Mouse (Mus musculus) liver, adult 2 months (tissue): ENCODE measurements around the gene C87436. TPM values are rescaled to one million over a fixed set of nuclear protein-coding genes. Genes with fewer than 3 reads are reported as not detected.
A peak's percentile ranks its signal among the peaks of the same experiment; 100 is the strongest.

ENCODE experiments used
- DNase-seq: peaks from one replicate; pipeline ENCODE4 v3.0.0-alpha.2; 2011; ENCODE audit warnings: low read depth, low spot score; ENCODE audit errors: extremely low read depth
- H3K27ac ChIP-seq: fragments of 200-500 bp; replicated peaks from 2 replicates; pipeline ENCODE4 v1.5.1; 2012; ENCODE audit warnings: low read depth, mild to moderate bottlenecking, control low read depth, inconsistent platforms, low read length; ENCODE audit not compliant: insufficient read depth
- H3K27me3 ChIP-seq: fragments of 200-500 bp; 2 replicates; pipeline ENCODE4 v1.6.1; 2012; ENCODE audit warnings: mild to moderate bottlenecking, moderate library complexity, low read length, inconsistent platforms; ENCODE audit not compliant: control insufficient read depth, insufficient read depth
- H3K36me3 ChIP-seq: fragments of 200-500 bp; 2 replicates; pipeline ENCODE4 v1.6.1; 2012; ENCODE audit warnings: low read length, inconsistent platforms; ENCODE audit not compliant: control insufficient read depth, insufficient read depth
- H3K4me1 ChIP-seq: fragments of 200-500 bp; 2 replicates; pipeline ENCODE4 v1.6.1; 2011; ENCODE audit warnings: low read length; ENCODE audit not compliant: control insufficient read depth, insufficient read depth
- H3K4me3 ChIP-seq: fragments of 200-500 bp; 2 replicates; pipeline ENCODE4 v1.5.1; 2011; ENCODE audit warnings: low read depth, mild to moderate bottlenecking, control low read depth, low read length, moderate library complexity; ENCODE audit not compliant: insufficient read depth
- H3K79me2 ChIP-seq: fragments of 200-500 bp; 2 replicates; pipeline ENCODE4 v1.6.1; 2012; ENCODE audit warnings: inconsistent platforms, mild to moderate bottlenecking, low read length, moderate library complexity; ENCODE audit not compliant: control insufficient read depth, insufficient read depth
- H3K9ac ChIP-seq: fragments of 200-500 bp; 2 replicates; pipeline ENCODE4 v1.6.1; 2012; ENCODE audit warnings: low read depth, mild to moderate bottlenecking, control low read depth, inconsistent platforms, low read length
- CTCF ChIP-seq: fragments of 200-500 bp; IDR thresholded peaks from 2 replicates; pipeline ENCODE4 v1.5.1; 2011; ENCODE audit warnings: low read depth, low read length, control low read depth
- POLR2A ChIP-seq: fragments of 200-500 bp; IDR thresholded peaks from 2 replicates; pipeline ENCODE4 v1.6.1; 2011; ENCODE audit warnings: low read length, control low read depth; ENCODE audit not compliant: insufficient read depth; ENCODE audit errors: extremely low read depth
- WGBS: fragments of 180-500 bp; shearing (Covaris S2); methylation state at CpG from one replicate; pipeline ENCODE4 v1.1.7; 2018; 5-methylcytosine and 5-hydroxymethylcytosine counted together
- polyA plus RNA-seq: library from polyadenylated mRNA; depleted of rRNA; stranded (reverse); fragments of >200 nt; gene quantifications from 2 replicates; pipeline ENCODE4 v1.2.3, GENCODE M21; 2012
- total RNA-seq: library from RNA; depleted of rRNA; stranded (reverse); fragments of >200 nt; gene quantifications from 2 replicates; pipeline ENCODE4 v1.2.3, GENCODE M21; 2014

The C87436 gene
- total and polyA plus RNA-seq, 2 experiments = 7.6 to 10.1 TPM

DNA sequence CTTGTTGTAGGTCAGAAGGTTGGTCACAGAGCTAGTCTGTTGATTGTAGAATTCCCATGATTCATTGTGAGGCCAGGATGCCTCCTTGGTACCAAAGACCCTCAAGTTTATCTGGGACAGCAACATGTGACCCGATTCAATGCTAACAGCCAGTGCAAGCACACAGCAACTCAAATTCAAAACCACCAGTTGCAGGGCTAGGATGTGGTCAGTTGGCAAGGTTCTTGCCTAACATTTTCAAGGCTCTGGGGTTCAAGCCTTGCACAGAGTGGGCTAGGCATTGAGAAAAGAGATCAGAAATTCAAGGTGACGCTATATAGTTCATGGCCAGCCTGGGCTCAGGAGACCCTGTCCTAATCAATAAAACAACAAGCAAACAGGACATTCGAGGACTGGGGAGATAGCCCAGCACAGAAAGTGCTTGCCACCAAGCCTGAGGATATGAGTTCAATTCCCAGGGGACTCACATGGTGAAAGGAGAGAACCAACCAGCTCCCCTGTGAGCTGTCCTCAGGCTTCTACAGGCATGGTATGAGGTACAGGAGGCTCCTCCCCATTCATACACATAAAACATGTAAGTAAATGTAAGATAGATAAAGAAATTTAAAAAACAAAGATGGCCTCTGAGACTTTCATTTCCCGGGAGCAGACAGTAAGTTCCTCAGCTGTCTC, 71.2 kb downstream of the C87436 start:
- Histone ChIP-seq H3K4me3 (no peak overlapping the region), H3K4me1 (peaks cover 4% of the 10 kb centered on the region; the same call in 1 of the 2 replicates), H3K27me3 (no peaks in the 10 kb centered on the region), H3K36me3 (no peaks in the 10 kb centered on the region), H3K27ac (no peak overlapping the region), H3K79me2 (no peaks in the 10 kb centered on the region), H3K9ac (no peak overlapping the region)
- DNase-seq = no peak
- WGBS = 73% methylated on average over 4 of the region's 4 CpGs
- no peak for TF ChIP-seq CTCF
- TF ChIP-seq POLR2A = no peak

DNA sequence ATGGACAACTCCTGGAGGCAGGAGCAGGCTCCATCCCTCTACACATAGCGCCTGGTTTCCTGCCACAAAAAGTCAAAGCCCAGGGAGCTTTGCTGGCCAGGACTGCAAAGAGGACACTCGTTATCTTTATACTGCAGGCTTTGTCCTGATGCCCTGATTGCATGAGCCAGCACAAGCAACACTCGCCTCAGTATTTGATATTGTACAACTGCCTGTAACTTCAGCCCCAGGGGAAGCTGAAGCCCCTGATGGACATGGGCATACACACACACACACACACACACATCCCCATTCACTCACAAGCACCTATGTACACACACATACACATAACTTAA, 71.7 kb downstream of the C87436 start:
- WGBS = 32% methylated on average over 3 of the region's 3 CpGs
- no peaks in the 10 kb centered on the region for H3K79me2 ChIP-seq
- no peak overlapping the region for H3K9ac ChIP-seq
- H3K36me3 ChIP-seq = no peaks in the 10 kb centered on the region
- no peak for TF ChIP-seq CTCF
- TF ChIP-seq POLR2A = no peak
- no peak overlapping the region for H3K27ac ChIP-seq
- H3K27me3 ChIP-seq = no peaks in the 10 kb centered on the region
- peaks cover 4% of the 10 kb centered on the region; the same call in 1 of the 2 replicates for H3K4me1 ChIP-seq
- H3K4me3 ChIP-seq = no peak overlapping the region
- DNase-seq = no peak

DNA sequence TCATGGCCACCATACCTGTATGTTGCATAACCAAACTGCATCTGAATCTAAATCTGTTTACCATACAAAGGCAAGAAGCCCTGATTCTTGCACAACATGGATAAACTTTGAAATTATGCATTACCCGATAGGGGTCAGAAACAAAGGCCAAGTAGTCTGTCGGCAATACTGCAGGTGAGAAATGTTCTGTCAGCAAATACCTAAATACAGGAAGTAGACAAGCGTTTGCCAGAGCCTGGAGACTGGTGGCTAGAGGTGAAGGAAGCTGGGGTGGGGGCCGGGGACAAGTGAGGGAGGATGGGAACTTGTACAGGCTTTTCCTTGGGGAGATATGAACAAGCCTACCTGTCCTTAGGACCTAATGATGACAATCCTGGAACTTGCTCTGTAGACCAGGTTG, 72.8 kb downstream of the C87436 start:
- no peaks in the 10 kb centered on the region for H3K36me3 ChIP-seq
- H3K27ac ChIP-seq = no peak overlapping the region
- no peaks in the 10 kb centered on the region for H3K79me2 ChIP-seq
- no peaks in the 10 kb centered on the region for H3K27me3 ChIP-seq
- TF ChIP-seq CTCF (no peak), POLR2A (no peak)
- no peak for DNase-seq
- no peak overlapping the region for H3K4me3 ChIP-seq
- no peak overlapping the region for H3K9ac ChIP-seq
- H3K4me1 ChIP-seq = no peaks in the 10 kb centered on the region; the same call in 1 of the 2 replicates
- 34% methylated on average over 4 of the region's 4 CpGs for WGBS

DNA sequence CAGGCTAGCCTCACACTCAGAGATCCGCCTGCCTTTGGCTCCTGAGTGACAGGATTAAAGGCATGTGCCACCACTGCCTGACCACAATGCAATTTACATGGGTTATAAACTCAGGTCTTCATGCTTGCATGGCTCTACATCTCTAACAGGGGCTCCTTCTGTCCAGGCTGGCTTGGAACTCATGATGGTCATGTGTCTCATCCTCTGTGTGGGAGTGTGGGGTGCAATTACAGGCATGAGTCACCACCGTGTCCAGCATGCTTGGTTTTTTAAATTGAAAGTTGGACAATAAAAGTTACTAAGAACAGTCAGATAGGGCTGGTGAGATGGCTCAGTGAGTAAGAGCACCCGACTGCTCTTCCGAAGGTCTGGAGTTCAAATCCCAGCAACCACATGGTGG, 75.1 kb downstream of the C87436 start:
- no peaks in the 10 kb centered on the region for H3K36me3 ChIP-seq
- H3K4me1 ChIP-seq = no peaks in the 10 kb centered on the region; the same call in 1 of the 2 replicates
- H3K79me2 ChIP-seq = no peaks in the 10 kb centered on the region
- no peak overlapping the region for H3K9ac ChIP-seq
- TF ChIP-seq CTCF (no peak), POLR2A (no peak)
- DNase-seq = no peak
- no peak overlapping the region for H3K4me3 ChIP-seq
- no peaks in the 10 kb centered on the region for H3K27me3 ChIP-seq
- H3K27ac ChIP-seq = no peak overlapping the region
- WGBS = 94% methylated on average over 4 of the region's 4 CpGs

DNA sequence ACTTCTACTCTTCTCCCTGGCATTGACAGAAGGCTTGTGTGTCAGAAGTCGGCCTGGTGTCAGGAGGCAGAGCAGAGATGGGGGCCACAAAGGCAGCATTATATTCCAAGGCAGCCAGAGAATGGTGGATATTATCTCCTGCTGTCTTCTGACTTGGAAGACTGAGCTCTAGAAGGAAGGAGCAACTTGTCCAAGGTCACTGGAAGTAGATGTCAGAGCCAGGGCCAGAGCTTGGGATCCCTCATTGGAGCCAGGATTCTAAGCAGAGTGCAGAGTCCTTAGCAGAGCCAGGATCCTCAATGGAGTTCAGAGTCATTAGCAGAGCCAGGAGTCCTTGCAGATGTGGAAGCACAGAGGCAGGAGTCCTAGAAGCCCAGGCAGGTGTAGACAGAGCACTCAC, 77.8 kb downstream of the C87436 start:
- H3K27ac ChIP-seq = peak overlapping the region; percentile 27; the same call in 1 of the 2 replicates
- 88% methylated on average over 1 of the region's 1 CpGs for WGBS
- no peak for TF ChIP-seq POLR2A
- no peak for TF ChIP-seq CTCF
- no peak overlapping the region for H3K4me3 ChIP-seq
- H3K4me1 ChIP-seq = no peaks in the 10 kb centered on the region
- H3K9ac ChIP-seq = no peak overlapping the region
- H3K36me3 ChIP-seq = no peaks in the 10 kb centered on the region
- no peak for DNase-seq
- no peaks in the 10 kb centered on the region for H3K27me3 ChIP-seq
- no peaks in the 10 kb centered on the region for H3K79me2 ChIP-seq

DNA sequence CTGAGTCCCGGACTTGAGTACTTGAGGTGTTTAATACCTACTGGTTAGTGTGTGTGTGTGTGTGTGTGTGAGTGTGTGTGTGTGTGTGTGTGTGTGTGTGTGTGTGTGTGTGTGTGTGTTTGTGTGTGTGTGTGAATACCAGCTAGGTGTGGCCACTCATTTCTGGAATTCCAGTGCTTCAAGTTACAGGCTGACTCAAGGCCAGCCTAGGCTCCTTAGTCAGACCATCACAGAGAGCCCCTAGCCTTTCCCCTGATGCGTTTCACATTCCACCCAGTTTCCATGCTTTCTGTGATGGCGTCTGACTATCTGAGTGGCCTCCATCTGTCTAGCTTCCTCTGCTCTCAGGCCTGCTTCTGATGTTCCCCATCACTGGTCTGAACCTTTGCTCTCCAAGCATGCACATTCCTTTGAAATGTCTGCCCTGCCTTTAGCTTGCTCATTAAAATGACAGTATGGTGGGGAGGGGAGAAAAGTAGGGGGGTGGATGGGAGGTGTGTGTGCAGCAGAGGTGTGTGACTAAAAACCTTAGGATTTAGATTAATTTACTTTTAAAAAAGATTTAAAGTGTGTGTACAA, 81.7 kb downstream of the C87436 start:
- no peak overlapping the region for H3K27ac ChIP-seq
- TF ChIP-seq CTCF (no peak), POLR2A (no peak)
- H3K36me3 ChIP-seq = peaks cover 2% of the 10 kb centered on the region; the same call in 1 of the 2 replicates
- WGBS = 85% methylated on average over 3 of the region's 3 CpGs
- H3K4me3 ChIP-seq = no peak overlapping the region
- no peak overlapping the region for H3K9ac ChIP-seq
- peaks cover 6% of the 10 kb centered on the region for H3K4me1 ChIP-seq
- DNase-seq = no peak
- H3K27me3 ChIP-seq = no peaks in the 10 kb centered on the region
- H3K79me2 ChIP-seq = peaks cover 5% of the 10 kb centered on the region; the same call in 1 of the 2 replicates
